Mouse (Mus musculus): ENCODE data around the gene Jph3.

DNA sequence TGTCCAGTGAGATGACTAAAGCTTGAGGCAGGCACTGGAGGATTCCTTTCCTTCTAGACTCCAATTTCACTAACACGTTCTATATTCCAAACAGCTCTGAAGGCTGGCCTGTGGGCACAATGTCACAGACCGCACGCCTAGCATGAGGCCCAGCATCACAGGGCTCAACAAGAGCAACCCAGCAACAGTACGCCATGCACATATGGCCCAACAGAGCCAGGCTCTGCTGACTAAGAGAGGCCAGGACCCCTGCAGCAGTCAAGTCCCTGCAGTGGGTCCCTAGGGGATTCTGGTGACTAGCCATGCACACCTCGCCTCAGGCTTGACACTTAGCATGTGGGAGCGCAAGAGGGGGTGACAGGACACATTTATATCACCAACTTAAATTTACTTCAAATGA lies 91.4 kb downstream of the Jph3 start:
- TF ChIP-seq CTCF (IDR thresholded peaks at IDR 0.05; ENCODE audit: low read depth) (no peak), EP300 (IDR thresholded peaks at IDR 0.05; ENCODE audit: low read depth) (no peak)

Data from liver, postnatal 0 days (tissue).